Mouse (Mus musculus) lung, postnatal 25 days (tissue): ENCODE results near the gene Ptprn2.

Source experiments
- DNase-seq: peaks from one replicate; pipeline ENCODE4 v3.0.0; 2022; ENCODE audit warnings: low spot score

Ptprn2 gene

GRCm38 (mm10) chr12:116892584-116892983 lies 407.1 kb downstream of the Ptprn2 start:
- no peak for DNase-seq

- DNase-seq, result no peak
These were observed 411.1 kb downstream of the Ptprn2 start for GRCm38 (mm10) chr12:116896651-116897050.

GRCm38 (mm10) chr12:116901773-116902172 lies 416.3 kb downstream of the Ptprn2 start:
- no peak for DNase-seq

GRCm38 (mm10) chr12:116907424-116907823 lies 421.9 kb downstream of the Ptprn2 start:
- no peak for DNase-seq

- DNase-seq, result no peak
These were observed 423.1 kb downstream of the Ptprn2 start for GRCm38 (mm10) chr12:116908668-116909067.

GRCm38 (mm10) chr12:116916776-116917175 lies 431.3 kb downstream of the Ptprn2 start:
- no peak for DNase-seq

GRCm38 (mm10) chr12:116919185-116919584 lies 433.7 kb downstream of the Ptprn2 start:
- DNase-seq, result no peak

- DNase-seq, result no peak
These were observed 434.4 kb downstream of the Ptprn2 start for GRCm38 (mm10) chr12:116919691-116920526.

- no peak for DNase-seq
These were observed 441.6 kb downstream of the Ptprn2 start for GRCm38 (mm10) chr12:116927115-116927514.

- no peak for DNase-seq
These were observed 442.0 kb downstream of the Ptprn2 start for GRCm38 (mm10) chr12:116927516-116927915.

- peak; percentile 1 for DNase-seq
These were observed 452.8 kb downstream of the Ptprn2 start for GRCm38 (mm10) chr12:116938158-116938854.

- DNase-seq, result no peak
These were observed 458.4 kb downstream of the Ptprn2 start for GRCm38 (mm10) chr12:116943883-116944282.

GRCm38 (mm10) chr12:116948151-116948928 lies 462.8 kb downstream of the Ptprn2 start:
- DNase-seq, result no peak

- DNase-seq, result no peak
These were observed 464.2 kb downstream of the Ptprn2 start for GRCm38 (mm10) chr12:116949726-116950125.

GRCm38 (mm10) chr12:116952452-116953205 lies 467.1 kb downstream of the Ptprn2 start:
- DNase-seq, result no peak

- no peak for DNase-seq
These were observed 473.6 kb downstream of the Ptprn2 start for GRCm38 (mm10) chr12:116959164-116959563.

GRCm38 (mm10) chr12:116963906-116964305 lies 478.4 kb downstream of the Ptprn2 start:
- DNase-seq, result no peak

GRCm38 (mm10) chr12:116968215-116968939 lies 482.9 kb downstream of the Ptprn2 start:
- DNase-seq, result no peak

- no peak for DNase-seq
These were observed 490.0 kb downstream of the Ptprn2 start for GRCm38 (mm10) chr12:116975547-116975946.

GRCm38 (mm10) chr12:116976981-116977380 lies 491.5 kb downstream of the Ptprn2 start:
- DNase-seq, result no peak

- peak; percentile 8 for DNase-seq
These were observed 492.7 kb downstream of the Ptprn2 start for GRCm38 (mm10) chr12:116978201-116978600.
